Mouse (Mus musculus) gastrocnemius, postnatal 36 days (tissue): ENCODE data around the gene A430089I19Rik. TPM values are rescaled to one million over a fixed set of nuclear protein-coding genes. Genes with fewer than 3 reads are reported as not detected.
"Not testable (repeated sequence)": the region's sequence is repeated elsewhere in the genome, so short reads cannot be mapped to it uniquely, and the experiment has no call there.

ENCODE experiments used
- DNase-seq, 2 experiments: peaks; one replicate each; pipeline ENCODE4 v3.0.0; 2022
- intact Hi-C: fragments of 180-260 bp; cut with DNase I; formaldehyde crosslinking; loops from one replicate; pipeline ENCODE4 v1.15.1; 2025
- long read RNA-seq, 2 experiments: library from polyadenylated mRNA; stranded (forward); transcript quantifications; one replicate each; pipeline ENCODE4 v2.0.0; 2021
- total RNA-seq, 2 experiments: library from RNA; stranded (reverse); gene quantifications; 2 replicates each; pipeline ENCODE4 v1.2.3; 2021

The A430089I19Rik gene
- total RNA-seq, result not detected
- long read RNA-seq, experiment 1, result 0 reads
- long read RNA-seq, experiment 2, result 0 reads

DNA sequence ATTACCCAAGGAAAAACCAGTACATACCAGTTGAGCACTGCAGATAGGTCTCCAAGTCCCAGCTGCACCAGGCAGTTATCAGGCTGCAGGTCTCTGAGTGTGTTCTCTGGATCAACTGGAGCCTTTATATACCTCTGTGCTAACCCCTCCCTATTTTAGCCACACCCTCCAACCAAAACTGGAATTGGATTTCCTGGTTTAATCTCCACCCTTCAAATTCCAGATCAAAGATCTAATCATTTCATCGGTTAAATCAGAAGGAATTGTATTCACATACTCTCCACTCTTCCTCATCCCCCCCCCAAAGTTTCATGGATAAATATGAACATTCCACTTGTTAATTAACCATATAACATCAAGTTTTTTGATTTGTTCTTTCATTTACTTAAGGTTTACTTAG is at the start of gene A430089I19Rik:
Gene A430089I19Rik (minus strand): TSS at position 101 of the 400 bp plus-strand sequence.
- intact Hi-C loops, DNase-seq: not testable (repeated sequence)

- intact Hi-C loops, DNase-seq: not testable (repeated sequence)
Measured at GRCm38 (mm10) chr5:94339449-94339848, 32.9 kb upstream of the A430089I19Rik start, which contains the start of gene AA792892. TSS of gene AA792892 (plus strand) at chr5:94339749.

- DNase-seq, intact Hi-C loops: not testable (repeated sequence)
Measured at GRCm38 (mm10) chr5:94314135-94314534, 7.5 kb upstream of the A430089I19Rik start, which contains the start of gene Gm6502. TSS of gene Gm6502 (plus strand) at chr5:94314435.

Other genes starting within 250 kb of the A430089I19Rik start
- gene BC061212, start 236.3 kb downstream of the A430089I19Rik start, total RNA-seq, result not detected
- not detected for gene Gm6351, start 230.4 kb downstream of the A430089I19Rik start, total RNA-seq
- not detected for gene Gm3106, start 88.8 kb downstream of the A430089I19Rik start, total RNA-seq
- not detected for gene Gm6502, start 7.6 kb upstream of the A430089I19Rik start, total RNA-seq
- gene AA792892, start 33.0 kb upstream of the A430089I19Rik start, total RNA-seq, result not detected
- gene Gm7682, start 139.0 kb upstream of the A430089I19Rik start, total RNA-seq, result not detected
- not detected for gene Gm3139, start 219.5 kb upstream of the A430089I19Rik start, total RNA-seq